In the genomic region with DNA sequence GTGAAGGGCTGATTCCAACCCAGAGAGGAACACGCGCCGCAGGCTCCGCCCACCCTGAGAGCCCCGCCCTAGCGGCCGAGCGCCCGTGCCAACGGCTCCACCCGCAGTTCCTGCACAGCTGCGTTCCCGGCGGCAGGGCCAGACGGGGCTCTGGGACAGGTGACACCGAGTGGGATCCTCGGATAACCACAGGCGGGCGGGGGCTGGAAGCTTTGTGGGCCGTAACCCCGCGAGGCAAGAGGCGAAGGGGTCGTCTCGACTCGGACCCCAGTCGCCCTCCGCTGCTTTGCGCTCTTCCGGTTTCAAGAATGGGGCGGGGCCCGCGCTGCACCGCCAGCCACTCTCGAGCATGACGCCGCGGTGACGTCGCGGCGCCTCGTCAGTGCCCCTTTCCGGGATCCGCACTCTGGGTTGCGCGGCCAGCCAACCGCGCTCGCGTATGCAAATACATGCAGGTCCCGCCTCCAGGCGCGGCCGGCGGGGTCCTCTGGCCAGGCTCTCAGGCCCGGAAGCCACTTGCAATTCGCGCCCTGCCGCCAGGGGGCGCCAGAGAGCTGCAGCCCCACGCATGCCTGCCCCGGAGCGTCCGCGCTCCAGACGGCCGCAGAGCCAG, we compare ENCODE assay signal across 7 mouse cellular contexts. TPM values are rescaled to one million over a fixed set of nuclear protein-coding genes. Genes with fewer than 3 reads are reported as not detected.
DNase-seq lines count a peak whose midpoint lies in the region; ATAC-seq and TF ChIP-seq lines count a peak whose summit lies in the region.

Ocel1 (plus strand) TSS at position 63 of the 613 bp plus-strand sequence.

- intact Hi-C loops in left cerebral cortex, postnatal 4 days (cut with DNase I): no loop called here

- peak; percentile 100 for TF ChIP-seq CTCF in intestine, postnatal 0 days (IDR thresholded peaks at IDR 0.05; ENCODE audit: low read depth)
- TF ChIP-seq CTCF in small intestine, adult 2 months (IDR thresholded peaks at IDR 0.05; ENCODE audit: extremely low read depth, insufficient read length, insufficient replicate concordance, low read depth, low read length): peak; percentile 98

- H3K36me3 ChIP-seq in intestine, postnatal 0 days (ENCODE audit: control insufficient read depth, insufficient read depth): peaks cover 39% of the 10 kb centered on the region
- peaks cover 39% of the 10 kb centered on the region for H3K36me3 ChIP-seq in midbrain, embryonic 12.5 days
- peaks cover 28% of the 10 kb centered on the region for H3K36me3 ChIP-seq in small intestine, adult 2 months (ENCODE audit: control insufficient read depth, insufficient read depth, low read length)

- H3K27me3 ChIP-seq in intestine, postnatal 0 days (replicated peaks; ENCODE audit: control insufficient read depth, insufficient read depth, low read length): no peaks in the 10 kb centered on the region
- H3K27me3 ChIP-seq in midbrain, embryonic 12.5 days: peaks cover 2% of the 10 kb centered on the region; the same call in 1 of the 2 replicates
- no peaks in the 10 kb centered on the region for H3K27me3 ChIP-seq in small intestine, adult 2 months (ENCODE audit: control insufficient read depth, insufficient read depth, low read length)

- H3K9me3 ChIP-seq in intestine, postnatal 0 days (ENCODE audit: control insufficient read depth): no peaks in the 10 kb centered on the region
- no peaks in the 10 kb centered on the region for H3K9me3 ChIP-seq in midbrain, embryonic 12.5 days

- ATAC-seq in intestine, postnatal 0 days: peak; percentile 89
- ATAC-seq in midbrain, embryonic 12.5 days (ENCODE audit: low FRiP score, low read depth): peak; percentile 88

- WGBS in intestine, postnatal 0 days: under 1% methylated on average over 61 of the region's 68 CpGs
- 1% methylated on average over 68 of the region's 68 CpGs for WGBS in midbrain, embryonic 12.5 days
- under 1% methylated on average over 68 of the region's 68 CpGs for WGBS in small intestine, adult 2 months

- peaks cover 9% of the 10 kb centered on the region; the same call in 1 of the 2 replicates for H3K4me1 ChIP-seq in intestine, postnatal 0 days (replicated peaks; ENCODE audit: control insufficient read depth, insufficient read depth, low read length)
- H3K4me1 ChIP-seq in midbrain, embryonic 12.5 days: peaks cover 38% of the 10 kb centered on the region
- H3K4me1 ChIP-seq in small intestine, adult 2 months (ENCODE audit: control insufficient read depth, insufficient read depth, insufficient read length, low read length): peaks cover 22% of the 10 kb centered on the region

- peak within 1 kb of the TSS; percentile 78 for H3K27ac ChIP-seq in intestine, postnatal 0 days (ENCODE audit: low read depth, low read length)
- peak within 1 kb of the TSS; percentile 80 for H3K27ac ChIP-seq in midbrain, embryonic 12.5 days (replicated peaks)
- peak within 1 kb of the TSS; percentile 81 for H3K27ac ChIP-seq in small intestine, adult 2 months (ENCODE audit: insufficient read depth, low read depth, low read length)

- H3K4me3 ChIP-seq in intestine, postnatal 0 days (ENCODE audit: low read depth, low read length): peak within 1 kb of the TSS; percentile 55
- peak within 1 kb of the TSS; percentile 80 for H3K4me3 ChIP-seq in midbrain, embryonic 12.5 days
- peak within 1 kb of the TSS; percentile 72 for H3K4me3 ChIP-seq in small intestine, adult 2 months (ENCODE audit: low read depth, low read length)

- peak within 1 kb of the TSS; percentile 57 for H3K9ac ChIP-seq in intestine, postnatal 0 days (ENCODE audit: low read depth, low read length)
- peak within 1 kb of the TSS; percentile 61 for H3K9ac ChIP-seq in midbrain, embryonic 12.5 days (replicated peaks)

- TF ChIP-seq POLR2A in small intestine, adult 2 months (IDR thresholded peaks at IDR 0.05; ENCODE audit: low read depth, low read length): peak; percentile 68; the same call in 1 of the 2 replicates

- peak within 1 kb of the TSS; percentile 60 for H3K4me2 ChIP-seq in intestine, postnatal 0 days (replicated peaks; ENCODE audit: low read depth)
- H3K4me2 ChIP-seq in midbrain, embryonic 12.5 days (replicated peaks): peak within 1 kb of the TSS; percentile 51

- peak; percentile 98 for DNase-seq in adrenal gland, adult 8-10 months
- peak; percentile 95 for DNase-seq in embryo, embryonic 9.5 days (ENCODE audit: extremely low spot score)
- DNase-seq in gonadal fat pad, adult 2 months (ENCODE audit: low read depth): no peak
- peak; percentile 97 for DNase-seq in left cerebral cortex, postnatal 4 days

RNA-seq across cellular contexts. Expression of gene Ocel1, which starts in this region (rescaled TPM):
- total RNA-seq in adrenal gland, adult 8-10 months (2022): 10 to 100 TPM; 15.9 to 18.8 (median 17.7) TPM
- polyA plus RNA-seq in gonadal fat pad, adult 2 months (2012; rRNA removed): 10.2 and 13.0 TPM in 2 replicates
- 20.0 and 20.5 TPM in 2 replicates for polyA plus RNA-seq in intestine, postnatal 0 days (2015; fragmentation: Nextera tagmentation; extraction: Ambion mirVana)
- total RNA-seq in left cerebral cortex, postnatal 4 days (2021): 10 to 100 TPM; 17.9 to 18.5 TPM
- polyA plus RNA-seq in midbrain, embryonic 12.5 days (2016; fragmentation: Nextera tagmentation; extraction: Ambion mirVana): 4.5 and 6.3 TPM in 2 replicates
- polyA plus RNA-seq in small intestine, adult 2 months (2012; rRNA removed): 19.7 and 70.3 TPM in 2 replicates
